Mouse (Mus musculus) kidney, adult 18-20 months (tissue): ENCODE measurements around the gene Rasgef1b.

Experiments
- DNase-seq: peaks from one replicate; pipeline ENCODE4 v3.0.0; 2021

Rasgef1b gene

GRCm38 (mm10) chr5:99525649-99526048 lies 203.2 kb downstream of the Rasgef1b start:
- no peak for DNase-seq

DNA sequence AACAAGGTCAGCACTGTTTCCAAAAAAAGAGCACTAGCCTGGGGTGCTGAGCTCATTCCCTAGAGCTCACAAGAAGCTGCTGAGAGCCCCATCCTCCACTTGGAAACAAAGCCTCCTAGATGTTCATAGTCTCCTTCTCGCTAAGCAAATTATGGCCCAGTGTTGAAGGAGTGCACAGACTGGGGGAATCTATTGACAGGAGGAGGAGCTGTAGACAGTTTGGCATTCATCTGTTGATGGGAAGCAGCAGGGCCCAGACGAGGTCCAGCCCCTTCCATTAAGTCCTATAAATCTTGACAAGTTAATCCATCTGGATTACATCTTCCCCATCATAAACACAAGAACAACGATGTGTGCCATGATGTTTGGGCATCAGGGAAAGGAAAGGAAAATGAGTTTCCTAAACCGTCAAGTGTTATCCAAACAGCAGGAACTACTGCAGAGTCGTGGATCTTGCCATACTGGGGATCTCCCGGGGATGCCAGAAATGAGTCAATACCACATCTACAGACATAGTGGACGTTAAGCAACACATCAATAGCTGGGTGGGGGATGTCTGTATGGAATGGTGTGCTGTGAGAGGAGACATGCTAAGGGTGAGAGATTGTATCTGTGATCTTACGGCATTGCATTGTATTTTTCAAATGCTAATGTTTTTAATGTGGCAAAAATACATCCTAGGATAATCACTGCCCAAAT lies 206.1 kb downstream of the Rasgef1b start:
- no peak for DNase-seq

DNA sequence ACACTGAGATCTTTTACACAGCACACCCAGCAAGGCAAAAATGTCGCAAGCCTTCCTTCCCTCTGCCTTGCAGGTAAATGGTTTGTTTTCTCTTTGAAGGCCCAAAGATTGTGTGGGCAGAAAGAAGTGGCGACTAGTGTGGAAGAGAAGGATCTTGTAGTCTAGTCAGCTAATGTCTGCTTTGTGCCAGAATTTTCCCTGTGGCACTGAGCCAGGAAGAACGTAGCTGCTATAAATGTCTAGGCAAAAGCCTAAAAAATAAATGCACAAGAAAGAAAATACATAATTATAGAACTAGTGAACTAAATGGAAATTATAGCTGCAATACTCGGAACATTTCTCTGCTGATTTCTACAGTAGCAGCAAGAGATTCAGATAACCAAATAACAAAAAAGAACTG lies 207.5 kb downstream of the Rasgef1b start:
- peak; percentile 9 for DNase-seq

GRCm38 (mm10) chr5:99519556-99519955 lies 209.3 kb downstream of the Rasgef1b start:
- DNase-seq: no peak

DNA sequence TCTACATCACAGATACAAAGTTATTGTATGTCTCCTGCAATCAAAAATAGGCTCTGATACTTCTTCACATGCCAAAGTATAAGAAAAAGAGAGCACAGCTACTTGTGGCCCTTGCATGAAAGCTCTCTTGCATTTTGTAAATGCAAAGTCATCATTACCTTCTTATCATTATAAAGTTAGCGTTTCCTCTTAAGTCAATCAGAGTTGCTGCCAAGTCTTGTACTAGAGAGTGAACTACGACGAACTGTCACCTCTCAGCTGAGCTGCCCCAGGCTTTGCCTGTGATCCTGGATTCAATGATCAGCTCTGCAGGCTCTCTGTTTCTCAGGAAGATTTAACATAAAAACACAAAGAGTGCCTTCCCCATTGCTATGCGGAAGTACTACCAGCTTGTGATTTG lies 209.8 kb downstream of the Rasgef1b start:
- DNase-seq: no peak

- no peak for DNase-seq
Measured at GRCm38 (mm10) chr5:99516207-99516606, 212.7 kb downstream of the Rasgef1b start.

DNA sequence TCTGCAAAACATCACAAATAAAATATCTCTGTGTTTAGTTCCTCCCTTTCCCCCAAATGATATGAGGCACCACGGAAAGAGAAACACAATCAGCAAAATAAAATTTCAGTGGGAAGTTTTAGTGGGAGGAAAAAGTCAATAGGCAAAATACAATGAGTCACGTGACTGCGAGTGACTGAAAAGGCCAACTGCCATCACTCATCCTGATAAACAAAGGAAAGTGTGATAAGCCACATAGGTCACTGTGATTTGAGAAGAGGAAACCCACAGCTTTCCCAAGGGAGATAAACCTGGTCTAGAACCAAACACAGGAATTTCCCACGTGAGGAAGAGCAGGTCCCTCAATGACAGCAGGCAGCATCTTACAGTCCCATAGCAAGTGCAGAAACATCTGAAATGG lies 213.1 kb downstream of the Rasgef1b start:
- DNase-seq: no peak

DNA sequence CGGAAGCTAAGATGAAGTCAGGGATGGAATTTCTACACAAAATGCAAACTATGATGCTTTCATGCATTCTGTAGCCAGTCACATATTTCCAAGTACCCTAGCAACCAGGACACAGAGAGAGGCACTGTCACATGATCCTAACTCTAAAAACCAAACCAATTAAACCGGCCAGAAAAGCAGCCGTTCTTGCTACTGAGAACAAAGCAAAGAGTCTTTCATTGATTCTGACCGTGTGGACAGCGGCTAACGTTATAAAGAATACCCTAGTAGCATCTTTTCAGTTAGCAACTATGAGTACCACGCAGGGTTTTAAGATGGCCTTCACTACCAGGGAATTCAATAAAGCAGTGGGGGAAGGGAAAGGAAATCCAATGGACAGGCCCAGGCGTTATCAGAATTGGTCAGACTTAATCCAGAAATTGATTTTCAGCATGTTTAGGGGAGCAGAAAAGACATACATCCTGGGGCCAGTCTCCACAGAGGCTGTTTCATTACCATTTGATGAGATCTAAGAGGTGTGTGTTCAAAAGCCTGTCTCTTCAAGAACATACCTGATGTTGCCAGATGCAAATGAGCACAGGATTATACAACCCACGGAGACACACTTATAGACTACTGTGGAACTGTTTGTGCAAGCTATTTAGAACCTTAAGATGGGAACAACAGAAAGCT lies 215.5 kb downstream of the Rasgef1b start:
- no peak for DNase-seq

DNA sequence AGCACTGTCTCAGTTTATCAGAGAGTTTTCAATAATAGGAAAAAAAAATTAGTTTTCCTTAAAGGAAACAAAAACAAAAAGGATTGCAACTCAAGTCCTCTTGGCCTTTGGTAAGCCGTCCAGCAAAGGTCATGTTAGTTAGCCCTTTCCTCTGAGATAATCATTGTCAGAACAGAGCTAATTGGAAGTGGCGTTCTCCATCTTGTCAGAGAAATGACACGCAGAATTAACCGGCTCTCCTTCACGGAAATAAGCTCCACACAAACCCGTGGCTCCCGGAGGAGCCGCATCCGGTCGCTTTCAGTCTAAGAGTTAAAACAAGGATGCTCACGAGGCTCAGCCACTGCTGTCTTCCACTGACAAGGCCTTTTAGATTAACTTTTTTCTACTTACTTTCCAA lies 217.8 kb downstream of the Rasgef1b start:
- no peak for DNase-seq

DNA sequence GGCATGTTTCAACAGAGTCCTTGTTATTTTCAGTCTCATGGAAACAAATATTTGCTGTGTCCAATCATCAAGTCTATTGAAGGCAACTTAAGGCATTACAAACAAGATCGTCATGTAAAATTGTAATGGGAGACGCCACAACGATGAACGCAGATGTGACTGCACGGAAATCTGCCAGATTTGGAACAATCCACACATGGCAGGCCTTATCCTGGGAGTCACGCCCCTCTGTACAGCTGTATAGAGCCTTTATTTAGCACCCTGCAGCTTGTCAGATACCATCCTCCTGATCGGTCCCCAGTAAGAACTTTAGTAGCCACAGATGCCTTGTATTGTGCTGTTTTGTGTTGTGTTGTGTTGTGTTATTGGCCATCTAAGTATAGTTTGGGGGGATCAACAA lies 222.8 kb downstream of the Rasgef1b start:
- no peak for DNase-seq

DNA sequence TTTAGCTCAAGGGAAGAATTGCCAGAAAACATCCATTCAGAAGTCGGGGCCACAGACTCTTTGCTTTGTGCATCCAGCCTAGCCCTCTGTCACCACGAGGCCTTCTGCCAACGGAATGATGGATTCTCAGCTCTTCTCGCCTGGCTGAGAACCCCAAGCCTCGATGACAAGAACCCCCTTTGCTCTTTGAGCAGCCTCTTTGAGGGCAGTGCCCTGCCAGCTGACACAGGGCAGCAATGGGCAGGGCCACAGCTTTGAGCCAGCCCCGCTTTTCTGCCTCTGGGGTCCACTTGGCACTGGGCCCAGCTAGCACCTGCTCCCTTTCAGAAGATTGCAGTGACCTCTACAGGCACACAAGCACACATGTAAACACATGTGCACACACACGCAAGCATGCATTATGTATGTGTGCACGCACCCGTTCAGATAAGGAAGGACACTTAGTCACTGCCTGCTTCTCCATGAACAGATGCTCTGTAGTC lies 224.5 kb downstream of the Rasgef1b start:
- DNase-seq: no peak

- DNase-seq: no peak
Measured at GRCm38 (mm10) chr5:99502681-99503080, 226.2 kb downstream of the Rasgef1b start.

DNA sequence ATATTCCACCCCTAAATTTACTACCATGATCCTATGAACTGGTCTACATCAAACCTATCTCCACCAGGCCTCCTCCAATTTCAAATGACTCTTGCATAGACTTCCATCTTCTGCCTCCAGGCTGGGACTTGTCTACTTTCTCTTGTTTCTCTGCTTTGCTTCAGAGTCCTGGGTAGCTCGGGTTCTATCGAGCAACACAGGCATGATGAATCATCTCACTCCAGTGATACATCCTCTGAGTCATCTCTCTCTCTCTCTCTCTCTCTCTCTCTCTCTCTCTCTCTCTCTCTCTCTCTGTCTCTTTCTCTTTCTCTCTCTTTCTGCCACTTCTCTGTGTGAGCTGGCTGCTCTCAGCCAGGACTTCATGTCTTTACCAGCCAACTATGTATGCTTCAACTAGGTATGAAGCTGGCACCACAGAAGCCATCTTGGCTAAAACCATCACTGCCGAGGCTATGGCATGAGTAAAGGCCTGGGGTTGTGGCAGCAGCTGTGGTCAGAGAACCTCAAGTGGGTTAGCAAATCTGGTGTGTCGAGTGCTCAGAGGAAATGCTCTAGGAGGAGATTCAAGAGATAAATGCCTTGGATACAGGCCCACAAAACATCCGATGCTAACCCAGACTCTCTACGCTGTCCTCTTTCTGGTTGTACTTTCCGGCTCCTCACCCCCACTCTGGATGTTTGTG lies 229.3 kb downstream of the Rasgef1b start:
- no peak for DNase-seq

DNA sequence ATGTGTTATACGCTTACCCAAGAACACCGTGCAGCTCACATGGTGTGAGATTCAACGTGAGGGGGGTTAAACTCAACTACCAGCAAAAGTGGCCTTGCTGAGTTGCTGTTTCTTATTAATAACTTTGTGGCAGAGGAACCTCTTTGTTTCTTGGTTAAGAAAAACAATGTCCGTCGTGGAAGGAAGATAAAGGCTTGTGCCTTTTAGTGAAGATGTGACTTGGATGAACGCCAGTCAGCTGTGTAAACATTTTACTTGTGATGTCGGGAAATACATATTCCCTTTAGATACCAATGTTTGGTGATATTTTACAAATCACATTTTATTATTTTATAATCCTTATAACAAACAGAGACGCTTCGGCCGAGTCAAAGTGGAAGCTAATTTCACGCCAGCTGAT lies 231.0 kb downstream of the Rasgef1b start:
- DNase-seq: no peak

- no peak for DNase-seq
Measured at GRCm38 (mm10) chr5:99496931-99497782, 231.7 kb downstream of the Rasgef1b start.

- no peak for DNase-seq
Measured at GRCm38 (mm10) chr5:99496157-99496453, 232.8 kb downstream of the Rasgef1b start.

GRCm38 (mm10) chr5:99495354-99496156 lies 233.3 kb downstream of the Rasgef1b start:
- no peak for DNase-seq

DNA sequence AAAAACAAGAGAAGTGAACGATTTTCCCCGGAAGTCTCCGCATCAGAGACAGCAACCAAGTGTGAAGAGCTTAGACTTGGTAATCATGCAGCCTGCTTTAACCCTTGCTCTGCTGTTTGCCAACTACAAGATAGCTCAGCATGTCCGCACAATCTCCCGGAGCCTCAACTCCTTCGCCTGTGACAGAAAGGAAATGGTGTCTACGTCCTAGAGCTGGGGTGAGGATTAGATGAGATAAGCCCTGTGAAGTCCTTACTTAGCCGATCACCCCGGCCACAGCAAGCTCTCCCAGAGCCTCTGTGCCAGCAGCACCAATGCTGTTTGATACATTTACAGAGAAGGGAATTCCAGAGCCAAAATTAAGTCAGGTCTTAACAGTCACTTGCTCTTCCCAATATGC lies 235.0 kb downstream of the Rasgef1b start:
- DNase-seq: no peak

DNA sequence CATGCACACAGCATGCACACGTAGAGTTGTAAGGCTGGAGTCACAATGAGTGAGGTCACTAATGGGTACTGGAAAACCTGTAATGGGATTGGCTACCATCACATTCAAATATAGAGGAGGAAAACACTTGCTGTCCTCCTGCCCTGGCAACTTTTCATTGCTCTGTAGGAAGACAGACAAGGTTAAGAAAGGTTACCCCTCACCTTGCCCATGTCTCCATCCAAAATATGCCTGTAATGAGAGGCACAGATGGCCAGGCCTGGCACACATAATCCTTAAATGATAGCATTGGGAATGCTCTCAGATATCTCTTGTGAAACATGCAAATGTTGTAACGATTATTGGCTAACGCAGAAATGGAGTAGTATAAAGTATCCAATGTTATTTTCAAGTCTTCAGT lies 235.8 kb downstream of the Rasgef1b start:
- DNase-seq: no peak

GRCm38 (mm10) chr5:99488479-99489158 lies 240.2 kb downstream of the Rasgef1b start:
- DNase-seq: no peak

- DNase-seq: no peak
Measured at GRCm38 (mm10) chr5:99487009-99487858, 241.6 kb downstream of the Rasgef1b start.
